Mouse (Mus musculus) hindbrain, embryonic 14.5 days (tissue): ENCODE measurements at regions not wholly inside any gene's neighbourhood (a gene's known extent, or its start where the extent isn't known, plus 50 kb on each side); places are given as distances from the start of the nearest gene placed in this dataset.
"Not testable (repeated sequence)": the region's sequence is repeated elsewhere in the genome, so short reads cannot be mapped to it uniquely, and the experiment has no call there.

Experiments used
- ATAC-seq: fragments of 200-750 bp; cut with Nextera tagmentation; 2 replicates; pipeline ENCODE4 v1.8.0; 2017; ENCODE audit warnings: moderate number of reproducible peaks, mild to moderate bottlenecking, moderate TSS enrichment, moderate library complexity; ENCODE audit not compliant: low FRiP score
- DNase-seq: peaks from one replicate; pipeline ENCODE4 v3.0.0-alpha.2; 2015; ENCODE audit warnings: low spot score
- H3K27ac ChIP-seq: fragments of 300-500 bp; sonication (generic); 2 replicates; pipeline ENCODE4 v1.5.1; 2014; ENCODE audit warnings: mild to moderate bottlenecking, moderate library complexity
- H3K27me3 ChIP-seq: fragments of 300-500 bp; sonication (generic); 2 replicates; pipeline ENCODE4 v1.6.1; 2014; ENCODE audit warnings: mild to moderate bottlenecking, low read length, mixed read lengths; ENCODE audit not compliant: control insufficient read depth, insufficient read depth
- H3K36me3 ChIP-seq: fragments of 300-500 bp; sonication (generic); replicated peaks from 2 replicates; pipeline ENCODE4 v1.6.1; 2014; ENCODE audit not compliant: control insufficient read depth, insufficient read depth
- H3K4me1 ChIP-seq: fragments of 300-500 bp; sonication (generic); replicated peaks from 2 replicates; pipeline ENCODE4 v1.6.1; 2014; ENCODE audit warnings: antibody characterized with exemption, low read length, mixed read lengths; ENCODE audit not compliant: control insufficient read depth, insufficient read depth
- H3K4me2 ChIP-seq: fragments of 300-500 bp; sonication (generic); replicated peaks from 2 replicates; pipeline ENCODE4 v1.6.1; 2014; ENCODE audit warnings: mild to moderate bottlenecking, moderate library complexity
- H3K4me3 ChIP-seq: fragments of 300-500 bp; sonication (generic); replicated peaks from 2 replicates; pipeline ENCODE4 v1.5.1; 2014; ENCODE audit warnings: mild to moderate bottlenecking, low read length
- H3K9ac ChIP-seq: fragments of 300-500 bp; sonication (generic); 2 replicates; pipeline ENCODE4 v1.6.1; 2014
- H3K9me3 ChIP-seq: fragments of 300-500 bp; sonication (generic); 2 replicates; pipeline ENCODE4 v1.6.1; 2016; ENCODE audit warnings: low read length; ENCODE audit not compliant: control insufficient read depth
- WGBS: fragments of 180-500 bp; shearing (Covaris S2); extraction: QIAGEN DNeasy Blood & Tissue Kit; methylation state at CpG from one replicate; pipeline ENCODE4 v1.1.7; 2014; 5-methylcytosine and 5-hydroxymethylcytosine counted together

DNA sequence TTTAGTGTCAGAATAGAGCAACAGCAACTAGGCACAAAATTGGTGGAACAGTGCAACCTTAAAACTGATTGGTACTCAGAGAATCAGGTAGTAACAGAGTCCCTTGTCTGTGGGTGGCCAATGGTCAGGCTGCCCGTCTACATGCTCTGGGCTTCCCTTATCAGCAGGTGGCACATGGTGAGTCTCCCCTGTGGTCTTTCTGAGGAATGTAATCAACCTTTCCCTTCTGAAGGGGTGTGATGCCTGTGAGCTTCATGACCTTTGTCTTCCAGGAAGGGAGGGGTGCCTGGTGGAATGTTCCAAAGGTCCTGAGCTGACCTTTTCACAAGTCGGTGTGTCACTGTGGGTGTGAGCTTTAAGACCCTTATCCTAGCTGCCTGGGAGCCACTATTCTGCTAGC lies 438.4 kb downstream of the Rfpl4b start:
- WGBS, result 66% methylated on average over 2 of the region's 2 CpGs
- ATAC-seq, result no peak

DNA sequence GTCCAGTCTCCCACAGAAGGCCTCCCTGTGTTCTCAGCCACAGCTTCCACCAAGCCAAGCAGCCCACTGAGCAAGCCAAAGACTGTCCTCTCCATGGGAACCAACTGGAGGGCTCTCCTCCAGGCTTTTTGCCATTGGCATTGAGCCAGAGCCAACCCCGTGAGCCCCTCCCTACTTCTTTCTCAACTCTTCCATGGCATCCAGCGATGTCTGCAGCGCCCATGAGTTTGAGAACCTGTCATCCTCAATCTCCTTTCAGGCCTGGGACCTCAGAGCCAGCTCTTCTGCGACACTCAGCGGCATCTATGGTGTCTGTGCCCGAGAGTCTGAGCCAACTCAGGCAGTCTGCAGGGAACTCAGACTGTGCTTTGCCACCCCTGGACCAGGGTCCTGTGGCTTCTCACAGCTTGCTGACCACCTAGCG lies 439.7 kb downstream of the Rfpl4b start:
- no peaks in the 10 kb centered on the region for H3K4me1 ChIP-seq
- 0 out of 2 replicates have a peak overlapping the region, but pooled peaks have one; percentile 26 for H3K27ac ChIP-seq
- 84% methylated on average over 7 of the region's 7 CpGs for WGBS

More for the DNA sequence above, 438.4 kb downstream of the Rfpl4b start:
- Histone ChIP-seq H3K4me2 (no peak overlapping the region), H3K9me3 (peaks cover 6% of the 10 kb centered on the region; the same call in 1 of the 2 replicates), H3K27me3 (no peaks in the 10 kb centered on the region), H3K4me1 (no peaks in the 10 kb centered on the region), H3K4me3 (no peak overlapping the region), H3K36me3 (no peaks in the 10 kb centered on the region), H3K27ac (no peak overlapping the region), H3K9ac (no peak overlapping the region)
- DNase-seq, result no peak

DNA sequence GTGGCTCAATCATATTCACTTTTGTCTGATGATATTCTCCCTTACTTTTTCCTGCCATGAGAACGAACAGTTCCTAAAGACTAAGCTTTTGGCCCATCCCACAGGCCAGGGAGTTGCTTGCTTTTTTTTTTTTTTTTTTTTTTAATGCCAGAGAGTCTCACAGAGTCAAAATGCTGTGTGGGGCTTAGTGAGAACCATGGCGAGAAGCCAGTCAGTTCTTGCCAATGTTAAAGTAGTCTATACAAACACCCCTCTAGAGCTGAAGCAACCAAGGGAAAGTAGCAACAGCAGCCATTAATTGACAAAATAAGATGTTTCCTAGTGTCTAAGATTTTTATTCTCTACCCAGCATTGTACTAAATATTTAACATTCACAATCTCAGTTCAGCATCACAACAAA lies 441.2 kb downstream of the Rfpl4b start:
- no peak overlapping the region for H3K4me2 ChIP-seq
- no peaks in the 10 kb centered on the region for H3K27me3 ChIP-seq
- 71% methylated on average over 2 of the region's 2 CpGs for WGBS
- H3K36me3 ChIP-seq, result no peaks in the 10 kb centered on the region
- H3K4me1 ChIP-seq, result no peaks in the 10 kb centered on the region
- H3K4me3 ChIP-seq, result no peak overlapping the region
- ATAC-seq, result peak; percentile 35; the same call in 1 of the 2 replicates
- H3K27ac ChIP-seq, result no peak overlapping the region
- peak; percentile 64 for DNase-seq
- no peak overlapping the region for H3K9ac ChIP-seq
- H3K9me3 ChIP-seq, result no peaks in the 10 kb centered on the region

More for the DNA sequence above, 439.7 kb downstream of the Rfpl4b start:
- Histone ChIP-seq H3K4me3 (no peak overlapping the region), H3K9ac (no peak overlapping the region), H3K27me3 (no peaks in the 10 kb centered on the region), H3K4me2 (no peak overlapping the region), H3K9me3 (no peaks in the 10 kb centered on the region), H3K36me3 (no peaks in the 10 kb centered on the region)
- peak; percentile 85 for ATAC-seq
- DNase-seq, result peak; percentile 64

DNA sequence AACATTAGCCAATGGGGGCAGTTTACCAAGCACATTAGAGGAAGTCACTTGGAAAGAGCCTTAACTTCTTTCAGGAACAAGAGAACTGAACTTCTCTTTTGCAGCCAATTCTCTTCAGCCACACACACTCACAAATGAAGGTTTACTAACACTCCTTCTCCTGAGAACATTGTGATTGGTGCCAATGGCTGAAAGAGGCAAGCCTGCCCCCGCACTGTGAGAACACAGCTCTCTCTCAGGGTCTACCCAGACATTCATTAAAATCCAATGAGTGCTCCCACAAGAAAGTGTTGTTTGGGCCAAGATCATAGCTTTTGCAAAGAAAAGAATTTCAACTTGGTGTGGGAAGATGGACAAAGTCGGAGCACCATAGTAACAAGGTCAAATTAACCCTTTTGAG lies 454.8 kb downstream of the Rfpl4b start:
- H3K4me1 ChIP-seq, result no peaks in the 10 kb centered on the region
- DNase-seq, result no peak
- WGBS, result 84% methylated on average over 2 of the region's 2 CpGs
- no peak for ATAC-seq
- no peak overlapping the region for H3K4me2 ChIP-seq
- H3K9me3 ChIP-seq, result no peaks in the 10 kb centered on the region
- H3K9ac ChIP-seq, result no peak overlapping the region
- H3K36me3 ChIP-seq, result no peaks in the 10 kb centered on the region
- no peaks in the 10 kb centered on the region for H3K27me3 ChIP-seq
- H3K27ac ChIP-seq, result no peak overlapping the region
- H3K4me3 ChIP-seq, result no peak overlapping the region

DNA sequence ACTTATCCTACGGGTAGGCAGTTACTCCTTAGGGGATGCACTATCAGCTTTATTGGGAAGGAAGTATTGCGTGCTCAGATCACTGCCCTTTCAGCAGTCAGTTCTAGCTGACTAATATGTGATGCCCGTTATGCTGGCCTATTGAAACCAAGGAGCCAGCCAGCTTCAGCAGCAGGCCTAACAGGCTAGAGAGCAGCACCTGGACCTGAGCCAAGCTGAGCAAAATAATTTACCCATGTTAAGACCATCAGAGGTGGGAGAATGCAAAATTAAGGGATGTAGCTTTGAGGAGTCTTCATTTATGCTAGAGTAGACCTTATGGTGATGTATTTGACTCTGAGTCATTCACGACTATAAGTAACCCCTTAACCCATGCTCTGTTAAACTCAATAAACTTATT lies 456.7 kb downstream of the Rfpl4b start:
- ATAC-seq, result no peak
- Histone ChIP-seq H3K9ac (no peak overlapping the region), H3K36me3 (no peaks in the 10 kb centered on the region), H3K4me3 (no peak overlapping the region), H3K27me3 (no peaks in the 10 kb centered on the region), H3K27ac (no peak overlapping the region), H3K4me1 (no peaks in the 10 kb centered on the region), H3K4me2 (no peak overlapping the region), H3K9me3 (no peaks in the 10 kb centered on the region)
- 76% methylated on average over 4 of the region's 4 CpGs for WGBS
- no peak for DNase-seq

DNA sequence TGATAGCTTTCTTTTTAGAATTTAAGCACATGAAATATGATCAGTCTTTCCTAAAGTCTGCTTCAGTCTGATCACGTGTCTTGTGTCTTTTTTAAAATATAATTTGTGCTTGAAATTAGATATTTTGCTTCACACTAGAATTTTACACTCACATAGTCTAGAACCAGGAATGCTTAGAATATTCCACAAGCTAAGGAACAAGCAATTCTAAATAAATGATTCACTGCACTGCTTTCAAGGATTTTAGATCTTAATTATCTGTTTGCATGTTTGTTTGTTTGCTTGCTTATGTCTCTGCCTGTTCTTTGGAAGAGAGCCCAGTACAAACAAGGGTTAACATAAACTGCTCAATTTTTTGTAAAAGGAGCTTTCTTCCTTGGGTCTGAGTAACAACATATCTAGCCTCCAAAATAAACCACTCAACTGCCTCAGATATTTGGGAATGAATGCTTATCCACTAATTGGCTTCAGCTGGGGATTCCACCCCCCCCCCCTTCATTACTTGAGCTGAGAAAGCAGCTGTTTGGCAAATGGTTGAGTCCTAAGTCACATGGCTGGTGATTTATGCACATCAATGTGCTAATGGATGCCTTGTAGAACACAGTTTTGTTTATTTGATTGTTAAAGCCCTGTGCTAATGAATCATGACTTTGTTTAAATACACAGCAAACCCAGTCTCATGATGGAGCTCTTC lies 463.9 kb downstream of the Rfpl4b start:
- Histone ChIP-seq H3K36me3 (no peaks in the 10 kb centered on the region), H3K9ac (no peak overlapping the region), H3K4me1 (no peaks in the 10 kb centered on the region), H3K27ac (no peak overlapping the region; the same call in 1 of the 2 replicates), H3K4me3 (no peak overlapping the region), H3K27me3 (no peaks in the 10 kb centered on the region), H3K9me3 (no peaks in the 10 kb centered on the region), H3K4me2 (no peak overlapping the region)
- ATAC-seq (peak; percentile 78), DNase-seq (no peak)
- WGBS, result 78% methylated on average over 1 of the region's 1 CpGs

DNA sequence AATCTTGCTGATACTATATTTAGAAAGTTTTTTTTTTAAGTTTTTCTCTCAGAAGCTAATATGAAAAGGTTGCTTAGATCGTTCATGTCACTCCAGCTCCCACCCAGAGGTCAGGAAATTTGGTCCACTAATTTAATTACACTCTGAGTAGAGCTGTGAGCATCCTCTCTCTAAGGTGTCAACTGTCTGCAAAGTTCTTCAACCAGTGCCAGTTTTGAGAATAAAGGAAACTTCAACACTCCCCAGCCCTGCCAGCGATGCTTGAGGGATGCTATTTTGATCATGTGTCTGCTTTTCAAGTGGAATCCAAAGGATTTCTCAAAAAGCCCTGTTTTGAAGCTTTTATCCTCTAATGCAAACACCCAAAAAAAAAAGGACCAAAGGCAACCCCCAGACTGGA lies 467.6 kb downstream of the Rfpl4b start:
- Histone ChIP-seq H3K9ac (no peak overlapping the region), H3K4me1 (no peaks in the 10 kb centered on the region), H3K27ac (no peak overlapping the region), H3K4me3 (no peak overlapping the region), H3K9me3 (no peaks in the 10 kb centered on the region), H3K27me3 (no peaks in the 10 kb centered on the region), H3K4me2 (no peak overlapping the region), H3K36me3 (no peaks in the 10 kb centered on the region)
- DNase-seq, result no peak
- no peak for ATAC-seq
- WGBS, result 39% methylated on average over 2 of the region's 2 CpGs

DNA sequence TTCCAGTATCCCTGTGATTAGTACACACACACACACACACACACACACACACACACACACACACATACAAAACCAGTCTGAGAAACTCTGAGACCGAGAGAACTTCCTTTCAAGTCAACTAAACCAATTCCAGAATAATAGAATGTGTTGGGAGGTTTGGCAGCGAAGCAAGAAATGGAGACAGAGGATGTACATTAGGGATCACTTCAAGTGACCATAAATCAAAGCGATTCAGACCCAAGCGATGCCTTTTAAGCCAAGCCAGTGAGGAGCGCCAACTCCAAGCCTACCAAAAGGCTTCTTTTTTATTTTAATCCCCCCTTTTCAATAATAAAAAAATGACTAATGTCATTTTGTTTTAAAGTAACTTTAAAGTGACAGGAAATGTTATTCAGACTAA lies 468.1 kb downstream of the Rfpl4b start:
- no peaks in the 10 kb centered on the region for H3K9me3 ChIP-seq
- DNase-seq (peak; percentile 40), ATAC-seq (0 out of 2 replicates have a peak, but pooled peaks have one; percentile 21)
- H3K4me2 ChIP-seq, result no peak overlapping the region
- H3K4me3 ChIP-seq, result no peak overlapping the region
- no peaks in the 10 kb centered on the region for H3K27me3 ChIP-seq
- no peaks in the 10 kb centered on the region for H3K36me3 ChIP-seq
- 63% methylated on average over 5 of the region's 5 CpGs for WGBS
- no peak overlapping the region for H3K27ac ChIP-seq
- H3K4me1 ChIP-seq, result no peaks in the 10 kb centered on the region
- H3K9ac ChIP-seq, result no peak overlapping the region

DNA sequence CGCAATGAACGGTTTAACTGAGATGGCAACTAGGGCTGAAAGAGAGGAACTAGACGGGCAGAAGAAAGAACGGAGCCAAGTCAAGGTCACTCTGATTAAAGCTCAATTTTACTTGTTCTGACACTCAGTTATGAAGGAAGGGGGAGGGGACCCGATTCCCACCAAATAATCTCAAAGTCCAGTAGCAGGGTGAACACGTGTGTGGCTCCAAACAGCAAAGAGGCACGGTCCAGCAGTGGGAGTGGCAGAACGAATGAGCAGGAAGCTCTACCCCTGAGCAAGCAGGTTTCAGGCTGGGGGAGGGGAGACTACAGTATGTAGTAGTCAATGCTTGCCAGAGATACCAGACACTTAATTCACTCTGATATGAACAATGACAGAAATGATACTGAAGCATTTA lies 474.6 kb downstream of the Rfpl4b start:
- H3K9me3 ChIP-seq, H3K4me3 ChIP-seq, H3K36me3 ChIP-seq, DNase-seq, H3K4me2 ChIP-seq, H3K4me1 ChIP-seq, H3K27me3 ChIP-seq, ATAC-seq, H3K9ac ChIP-seq, H3K27ac ChIP-seq: not testable (repeated sequence)
- WGBS, result 66% methylated on average over 8 of the region's 8 CpGs
